Mouse (Mus musculus) midbrain, embryonic 16.5 days (tissue): ENCODE measurements around the gene Tet3. TPM values are rescaled to one million over a fixed set of nuclear protein-coding genes. Genes with fewer than 3 reads are reported as not detected.
A peak's percentile ranks its signal among the peaks of the same experiment; 100 is the strongest.

Experiments
- ATAC-seq: fragments of 200-750 bp; cut with Nextera tagmentation; 2 replicates; pipeline ENCODE4 v1.8.0; 2017; ENCODE audit warnings: moderate TSS enrichment
- H3K27ac ChIP-seq: fragments of 300-500 bp; sonication (generic); 2 replicates; pipeline ENCODE4 v1.5.1; 2014; ENCODE audit warnings: mild to moderate bottlenecking, low read length, mixed read lengths
- H3K27me3 ChIP-seq: fragments of 300-500 bp; sonication (generic); 2 replicates; pipeline ENCODE4 v1.6.1; 2014; ENCODE audit warnings: low read depth, low read length, mixed read lengths; ENCODE audit not compliant: control insufficient read depth, insufficient read depth
- H3K36me3 ChIP-seq: fragments of 300-500 bp; sonication (generic); 2 replicates; pipeline ENCODE4 v1.6.1; 2014; ENCODE audit warnings: mild to moderate bottlenecking, low read length, moderate library complexity, mixed read lengths; ENCODE audit not compliant: control insufficient read depth, insufficient read depth
- H3K4me1 ChIP-seq: fragments of 300-500 bp; sonication (generic); 2 replicates; pipeline ENCODE4 v1.6.1; 2014; ENCODE audit warnings: mild to moderate bottlenecking, low read length, mixed read lengths; ENCODE audit not compliant: control insufficient read depth, insufficient read depth
- H3K4me2 ChIP-seq: fragments of 300-500 bp; sonication (generic); 2 replicates; pipeline ENCODE4 v1.6.1; 2014; ENCODE audit warnings: mild to moderate bottlenecking, low read length, mixed read lengths
- H3K4me3 ChIP-seq: fragments of 300-500 bp; sonication (generic); 2 replicates; pipeline ENCODE4 v1.5.1; 2014; ENCODE audit warnings: low read depth, mild to moderate bottlenecking, low read length, moderate library complexity, mixed read lengths
- H3K9ac ChIP-seq: fragments of 300-500 bp; sonication (generic); 2 replicates; pipeline ENCODE4 v1.6.1; 2014; ENCODE audit warnings: low read depth, low read length, mixed read lengths
- H3K9me3 ChIP-seq: fragments of 300-500 bp; sonication (generic); replicated peaks from 2 replicates; pipeline ENCODE4 v1.6.1; 2014; ENCODE audit warnings: mild to moderate bottlenecking, low read length, mixed read lengths; ENCODE audit not compliant: control insufficient read depth, poor library complexity, severe bottlenecking
- WGBS: fragments of 180-500 bp; shearing (Covaris S2); extraction: QIAGEN DNeasy Blood & Tissue Kit; methylation state at CpG from one replicate; pipeline ENCODE4 v1.1.7; 2014; 5-methylcytosine and 5-hydroxymethylcytosine counted together
- polyA plus RNA-seq: library from polyadenylated mRNA; unstranded; fragments of >200 nt; fragmentation: Nextera tagmentation; extraction: Ambion mirVana; gene quantifications from 2 replicates; pipeline ENCODE4 v1.2.1, GENCODE M21; 2015

Tet3 gene
- polyA plus RNA-seq = 51.9 and 53.2 TPM in 2 replicates

- no peak within 1 kb of the TSS for H3K27ac ChIP-seq
- no peak for ATAC-seq
- H3K9me3 ChIP-seq = no peaks in the 10 kb centered on the region
- no peak within 1 kb of the TSS for H3K4me2 ChIP-seq
- H3K4me1 ChIP-seq = peaks cover 16% of the 10 kb centered on the region
- H3K36me3 ChIP-seq = no peaks in the 10 kb centered on the region
- H3K27me3 ChIP-seq = no peaks in the 10 kb centered on the region
- no peak within 1 kb of the TSS for H3K9ac ChIP-seq
- 81% methylated on average over 4 of the region's 4 CpGs for WGBS
- no peak within 1 kb of the TSS for H3K4me3 ChIP-seq
Measured at GRCm38 (mm10) chr6:83459034-83459644, at the start of gene Tet3. Gene Tet3, minus strand, starts transcription at chr6:83459084.

GRCm38 (mm10) chr6:83507168-83507546, 48.3 kb upstream of the Tet3 start:
- 30% methylated on average over 6 of the region's 6 CpGs for WGBS
- no peaks in the 10 kb centered on the region for H3K36me3 ChIP-seq
- H3K4me1 ChIP-seq = peaks cover 19% of the 10 kb centered on the region
- H3K9me3 ChIP-seq = no peaks in the 10 kb centered on the region
- peak overlapping the region; percentile 78 for H3K4me3 ChIP-seq
- no peaks in the 10 kb centered on the region for H3K27me3 ChIP-seq
- peak overlapping the region; percentile 95 for H3K27ac ChIP-seq
- ATAC-seq = no peak; the same call in none of the 2 replicates
- peak overlapping the region; percentile 59 for H3K9ac ChIP-seq
- H3K4me2 ChIP-seq = peak overlapping the region; percentile 71

- peaks cover 19% of the 10 kb centered on the region for H3K4me1 ChIP-seq
- H3K27me3 ChIP-seq = no peaks in the 10 kb centered on the region
- H3K4me2 ChIP-seq = peak within 1 kb of the TSS; percentile 71
- H3K9ac ChIP-seq = peak within 1 kb of the TSS; percentile 87
- H3K4me3 ChIP-seq = peak within 1 kb of the TSS; percentile 78
- under 1% methylated on average over 54 of the region's 54 CpGs for WGBS
- no peaks in the 10 kb centered on the region for H3K36me3 ChIP-seq
- H3K27ac ChIP-seq = peak within 1 kb of the TSS; percentile 95
- ATAC-seq = peak; percentile 99
- H3K9me3 ChIP-seq = no peaks in the 10 kb centered on the region
Measured at GRCm38 (mm10) chr6:83506258-83507167, 47.6 kb upstream of the Tet3 start, which contains the start of gene Dguok. Gene Dguok, minus strand, starts transcription at chr6:83506969.

- no peaks in the 10 kb centered on the region for H3K36me3 ChIP-seq
- H3K4me2 ChIP-seq = peak overlapping the region; percentile 70
- no peak for ATAC-seq
- H3K9ac ChIP-seq = no peak overlapping the region; the same call in 1 of the 2 replicates
- no peaks in the 10 kb centered on the region for H3K27me3 ChIP-seq
- H3K9me3 ChIP-seq = no peaks in the 10 kb centered on the region
- H3K4me3 ChIP-seq = no peak overlapping the region; the same call in 1 of the 2 replicates
- H3K4me1 ChIP-seq = peaks cover 19% of the 10 kb centered on the region
- H3K27ac ChIP-seq = no peak overlapping the region
- 92% methylated on average over 4 of the region's 4 CpGs for WGBS
Measured at GRCm38 (mm10) chr6:83505554-83505953, 46.7 kb upstream of the Tet3 start.

DNA sequence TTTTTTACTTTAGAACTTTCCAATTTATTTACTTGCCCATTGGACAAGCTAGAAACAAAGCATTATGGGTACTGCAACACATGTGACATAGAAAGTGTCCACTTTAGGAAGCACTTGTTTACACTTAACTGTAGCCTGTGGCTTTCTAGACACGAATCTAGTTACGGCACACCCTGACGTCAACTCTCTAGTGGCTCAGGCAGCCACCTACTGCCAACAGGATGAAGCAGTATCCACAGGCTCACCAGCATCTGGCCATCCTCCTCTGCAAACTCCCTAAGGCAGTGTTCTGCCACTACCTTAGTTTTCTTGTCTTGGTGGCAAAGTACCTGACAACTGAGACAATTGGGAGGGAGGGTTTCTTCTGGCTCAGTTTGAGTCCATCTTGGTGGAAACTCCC, 44.5 kb upstream of the Tet3 start:
- H3K4me3 ChIP-seq = no peak overlapping the region
- no peak overlapping the region for H3K4me2 ChIP-seq
- no peaks in the 10 kb centered on the region for H3K27me3 ChIP-seq
- no peak overlapping the region for H3K9ac ChIP-seq
- peaks cover 19% of the 10 kb centered on the region for H3K4me1 ChIP-seq
- 88% methylated on average over 3 of the region's 3 CpGs for WGBS
- no peak for ATAC-seq
- H3K27ac ChIP-seq = no peak overlapping the region
- 0 out of 2 replicates have a peak, but pooled peaks cover 2% of the 10 kb centered on the region for H3K9me3 ChIP-seq
- no peaks in the 10 kb centered on the region for H3K36me3 ChIP-seq

DNA sequence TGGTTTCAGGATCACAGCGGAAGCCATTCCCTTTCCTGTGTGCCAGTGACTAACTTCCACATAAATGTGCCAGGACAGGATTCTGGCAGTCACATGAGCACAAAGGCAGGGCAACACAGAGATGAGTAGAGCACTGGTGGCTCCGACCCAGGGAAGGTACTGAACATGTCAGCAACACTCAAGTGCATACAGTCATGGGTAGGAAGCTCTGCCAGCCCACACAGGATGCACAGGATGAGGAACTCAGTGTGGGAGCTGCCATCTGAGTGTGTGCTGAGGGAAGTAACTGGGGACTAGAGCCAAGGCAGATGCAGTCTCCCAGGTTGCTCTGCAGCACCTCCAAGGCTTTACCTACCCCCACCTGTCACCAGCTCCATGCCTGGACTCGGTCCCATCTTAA, 43.8 kb upstream of the Tet3 start:
- no peak overlapping the region for H3K9ac ChIP-seq
- no peak for ATAC-seq
- H3K27me3 ChIP-seq = no peaks in the 10 kb centered on the region
- 0 out of 2 replicates have a peak, but pooled peaks cover 2% of the 10 kb centered on the region for H3K9me3 ChIP-seq
- peaks cover 18% of the 10 kb centered on the region for H3K4me1 ChIP-seq
- 91% methylated on average over 3 of the region's 3 CpGs for WGBS
- no peak overlapping the region for H3K27ac ChIP-seq
- no peak overlapping the region for H3K4me3 ChIP-seq
- no peak overlapping the region for H3K4me2 ChIP-seq
- no peaks in the 10 kb centered on the region for H3K36me3 ChIP-seq

GRCm38 (mm10) chr6:83501524-83502310, 42.8 kb upstream of the Tet3 start:
- Histone ChIP-seq H3K9me3 (0 out of 2 replicates have a peak, but pooled peaks cover 2% of the 10 kb centered on the region), H3K4me2 (no peak overlapping the region), H3K36me3 (no peaks in the 10 kb centered on the region), H3K4me3 (no peak overlapping the region), H3K27me3 (no peaks in the 10 kb centered on the region), H3K9ac (no peak overlapping the region), H3K4me1 (peaks cover 12% of the 10 kb centered on the region), H3K27ac (no peak overlapping the region)
- 62% methylated on average over 9 of the region's 9 CpGs for WGBS
- ATAC-seq = no peak

DNA sequence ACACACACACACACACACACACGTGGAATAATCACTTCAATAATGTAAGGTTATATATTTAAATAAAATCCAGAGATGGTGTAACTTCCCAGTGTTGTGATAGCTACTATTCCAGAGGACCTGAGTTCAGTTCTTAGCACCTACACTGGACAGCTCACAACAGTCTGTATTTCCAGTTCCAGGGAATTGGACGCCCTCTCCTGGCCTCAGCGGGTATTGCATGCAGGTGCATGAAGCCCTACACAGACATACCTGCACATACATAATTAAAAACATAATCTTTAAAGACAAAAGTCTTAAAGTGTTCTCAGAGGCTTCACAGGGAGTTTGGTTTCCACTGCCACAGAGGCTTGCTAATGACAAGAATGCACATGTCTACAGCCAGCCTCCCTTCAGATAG, 41.6 kb upstream of the Tet3 start:
- Histone ChIP-seq H3K4me2 (no peak overlapping the region), H3K9me3 (0 out of 2 replicates have a peak, but pooled peaks cover 2% of the 10 kb centered on the region), H3K27ac (no peak overlapping the region), H3K4me3 (no peak overlapping the region), H3K27me3 (no peaks in the 10 kb centered on the region), H3K9ac (no peak overlapping the region), H3K36me3 (no peaks in the 10 kb centered on the region), H3K4me1 (peaks cover 5% of the 10 kb centered on the region)
- no peak for ATAC-seq
- WGBS = 76% methylated on average over 3 of the region's 3 CpGs
